Mouse (Mus musculus): ENCODE measurements at regions not wholly inside any gene's neighbourhood (a gene's known extent, or its start where the extent isn't known, plus 50 kb on each side); places are given as distances from the start of the nearest gene placed in this dataset.

DNA sequence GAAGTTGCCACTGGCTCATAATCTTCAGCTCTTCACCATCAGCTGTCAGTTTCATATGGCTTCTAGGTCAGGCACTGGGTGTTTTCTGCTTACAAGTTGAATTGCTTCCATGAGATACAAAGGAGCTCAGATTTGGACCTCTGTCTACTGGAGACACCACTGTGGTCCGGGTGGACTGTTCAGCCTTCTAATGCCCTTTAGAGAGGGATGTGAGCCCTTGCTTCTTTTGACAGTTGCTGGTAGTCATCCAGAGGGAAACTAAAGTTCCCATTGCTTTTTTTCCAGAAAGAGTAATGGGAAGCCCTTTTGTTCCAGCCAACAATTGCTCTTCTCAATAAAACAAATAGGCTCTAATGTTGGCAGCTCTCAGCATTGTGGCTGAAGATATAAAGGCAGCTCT, 103.7 kb upstream of the Tab2 start:
- TF ChIP-seq POLR2A (IDR thresholded peaks at IDR 0.05; ENCODE audit: borderline replicate concordance, extremely low read depth, low read depth, low read length) (no peak), CTCF (IDR thresholded peaks at IDR 0.05; ENCODE audit: insufficient read depth, low read length) (no peak)
